Mouse (Mus musculus) myocyte (in vitro differentiated cells): ENCODE results near the gene Baat.

Experiments used
- MAX ChIP-seq: IDR thresholded peaks from one replicate; pipeline ENCODE4 v1.6.1; 2011; ENCODE audit warnings: low read depth, mild to moderate bottlenecking, control low read depth
- POLR2A ChIP-seq: IDR thresholded peaks from one replicate; pipeline ENCODE4 v1.6.1; 2011; ENCODE audit warnings: low read depth, mild to moderate bottlenecking, control low read depth, moderate library complexity; ENCODE audit not compliant: insufficient read length
- TCF3 ChIP-seq: IDR thresholded peaks from one replicate; pipeline ENCODE4 v1.6.1; 2011; ENCODE audit warnings: low read depth, control low read depth; ENCODE audit not compliant: insufficient read length
- USF1 ChIP-seq: IDR thresholded peaks from one replicate; pipeline ENCODE4 v1.6.1; 2011; ENCODE audit warnings: low read depth, mild to moderate bottlenecking, control low read depth, moderate library complexity

GRCm38 (mm10) chr4:49549383-49549782 is 43.0 kb upstream of the Baat start, which contains the start of gene Aldob:
- TF ChIP-seq USF1 = no peak
- no peak for TF ChIP-seq POLR2A
- no peak for TF ChIP-seq TCF3
- no peak for TF ChIP-seq MAX
